Mouse (Mus musculus): Measurements from ENCODE around the gene Lmln. TPM values are rescaled to one million over a fixed set of nuclear protein-coding genes. Genes with fewer than 3 reads are reported as not detected.
"Not testable (repeated sequence)": the region's sequence is repeated elsewhere in the genome, so short reads cannot be mapped to it uniquely, and the experiment has no call there.

Gene Lmln
- polyA plus RNA-seq, 1 experiment: 1.3 TPM

DNA sequence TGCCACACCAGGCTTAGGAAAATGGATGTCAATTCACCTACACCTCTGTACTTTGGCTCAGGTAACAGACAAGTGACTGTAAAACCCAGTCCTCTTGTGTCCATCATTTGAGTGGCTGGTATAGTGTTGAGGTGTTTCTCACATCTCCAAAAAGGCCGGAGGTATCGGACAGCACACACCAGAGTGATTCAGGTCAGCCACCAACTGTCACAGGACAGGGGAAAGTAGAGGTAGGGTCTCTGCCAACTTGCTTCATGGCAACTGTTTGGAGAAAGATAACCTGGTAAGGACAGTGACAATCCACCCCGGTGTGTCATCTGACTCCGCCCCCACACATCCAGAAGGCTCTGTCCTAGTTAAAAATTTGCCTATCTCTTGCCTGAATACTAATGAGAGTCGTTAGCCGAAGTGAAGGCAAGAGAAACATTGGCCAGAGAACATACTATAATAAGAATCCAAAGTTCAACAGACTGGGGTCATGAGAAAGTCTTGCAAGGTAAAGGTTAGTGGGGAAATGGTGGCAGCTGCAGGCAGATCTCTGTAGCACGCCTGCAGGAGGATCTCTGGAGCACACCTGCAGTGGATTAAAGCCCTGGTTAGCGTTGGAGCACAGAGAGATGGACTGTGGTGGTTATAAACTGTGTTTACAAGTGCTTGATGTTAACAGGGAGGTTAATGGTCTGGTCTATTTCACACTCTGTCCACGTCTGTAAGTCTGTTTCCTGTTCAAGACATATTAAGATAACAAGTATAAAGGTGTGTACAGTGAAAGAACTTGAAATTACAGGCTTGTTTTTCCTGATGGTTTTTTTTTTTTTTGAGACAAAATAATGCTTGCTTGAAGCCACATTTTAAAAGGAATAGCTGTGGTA is 108.6 kb downstream of the Lmln start:
- DNase-seq (ENCODE audit: low read depth in 1 of 2, low spot score in 2 of 2): no peak
- no peaks in the 10 kb centered on the region for H3K4me1 ChIP-seq (ENCODE audit: control insufficient read depth, insufficient read depth, insufficient read length)
- TF ChIP-seq POLR2A (IDR thresholded peaks at IDR 0.05; ENCODE audit: low read depth, low read length): no peak
- no peak for TF ChIP-seq CTCF (IDR thresholded peaks at IDR 0.05; ENCODE audit: extremely low read depth, insufficient read depth, insufficient read length, insufficient replicate concordance)
- H3K4me3 ChIP-seq (ENCODE audit: extremely low read depth, insufficient read depth, insufficient read length): no peak overlapping the region
- H3K36me3 ChIP-seq (ENCODE audit: control insufficient read depth, insufficient read depth, low read length): no peaks in the 10 kb centered on the region
- H3K27me3 ChIP-seq (ENCODE audit: control insufficient read depth, insufficient read depth, low read length): no peaks in the 10 kb centered on the region
- 78% methylated on average over 9 of the region's 9 CpGs for WGBS
- no peak overlapping the region for H3K27ac ChIP-seq (ENCODE audit: insufficient read depth, low read length)

DNA sequence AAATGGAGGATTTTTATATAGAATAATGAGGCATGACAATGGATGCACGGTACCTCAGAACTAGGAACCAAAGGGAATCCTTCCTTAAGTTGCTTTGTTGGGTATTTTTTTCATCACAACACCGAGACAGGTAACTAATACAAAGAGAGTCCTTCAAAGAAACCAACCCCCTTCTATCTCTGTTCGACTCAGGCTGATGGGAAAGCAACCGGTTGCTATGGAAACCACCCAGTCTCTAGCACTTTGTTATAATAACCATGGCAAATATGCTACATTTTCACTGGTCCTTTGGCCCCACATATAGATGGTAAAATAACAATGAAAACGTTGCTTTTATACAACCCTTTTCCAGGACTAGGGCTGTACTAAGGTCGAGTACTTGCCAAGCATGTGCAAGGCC is 109.5 kb downstream of the Lmln start:
- TF ChIP-seq CTCF (IDR thresholded peaks at IDR 0.05; ENCODE audit: extremely low read depth, insufficient read depth, insufficient read length, insufficient replicate concordance) (no peak), POLR2A (IDR thresholded peaks at IDR 0.05; ENCODE audit: low read depth, low read length) (no peak)
- WGBS: 87% methylated on average over 6 of the region's 6 CpGs
- H3K4me3 ChIP-seq (ENCODE audit: extremely low read depth, insufficient read depth, insufficient read length): no peak overlapping the region
- H3K27ac ChIP-seq (ENCODE audit: insufficient read depth, low read length): no peak overlapping the region
- DNase-seq (ENCODE audit: low read depth in 1 of 2, low spot score in 2 of 2): no peak
- H3K27me3 ChIP-seq (ENCODE audit: control insufficient read depth, insufficient read depth, low read length): no peaks in the 10 kb centered on the region
- no peaks in the 10 kb centered on the region for H3K36me3 ChIP-seq (ENCODE audit: control insufficient read depth, insufficient read depth, low read length)
- H3K4me1 ChIP-seq (ENCODE audit: control insufficient read depth, insufficient read depth, insufficient read length): no peaks in the 10 kb centered on the region

DNA sequence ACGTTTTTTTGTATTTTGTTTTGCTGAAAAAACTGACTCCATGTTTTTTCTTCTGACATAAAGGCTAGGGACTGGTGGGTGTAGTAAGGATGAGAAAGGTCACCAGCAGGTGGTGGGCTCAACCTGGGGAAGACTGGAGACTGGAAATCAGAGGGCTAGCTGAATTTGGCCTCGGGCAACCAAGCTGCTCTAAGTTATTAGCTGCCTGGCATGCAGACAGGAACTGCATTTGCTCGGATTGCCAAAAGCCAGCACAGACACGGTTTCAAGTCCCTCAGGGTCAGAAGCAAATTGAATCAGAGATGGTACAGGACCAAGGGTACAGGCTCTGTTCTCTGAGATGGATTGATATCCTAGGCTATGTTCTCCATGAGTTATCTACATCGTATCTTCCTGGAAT is 110.8 kb downstream of the Lmln start:
- Histone ChIP-seq H3K4me1 (ENCODE audit: control insufficient read depth, insufficient read depth, insufficient read length) (peaks cover 1% of the 10 kb centered on the region; the same call in 1 of the 2 replicates), H3K36me3 (ENCODE audit: control insufficient read depth, insufficient read depth, low read length) (no peaks in the 10 kb centered on the region), H3K27me3 (ENCODE audit: control insufficient read depth, insufficient read depth, low read length) (no peaks in the 10 kb centered on the region), H3K27ac (ENCODE audit: insufficient read depth, low read length) (no peak overlapping the region), H3K4me3 (ENCODE audit: extremely low read depth, insufficient read depth, insufficient read length) (no peak overlapping the region)
- TF ChIP-seq CTCF (IDR thresholded peaks at IDR 0.05; ENCODE audit: extremely low read depth, insufficient read depth, insufficient read length, insufficient replicate concordance) (no peak), POLR2A (IDR thresholded peaks at IDR 0.05; ENCODE audit: low read depth, low read length) (no peak)
- WGBS: 81% methylated on average over 5 of the region's 5 CpGs
- no peak for DNase-seq (ENCODE audit: low read depth in 1 of 2, low spot score in 2 of 2)

DNA sequence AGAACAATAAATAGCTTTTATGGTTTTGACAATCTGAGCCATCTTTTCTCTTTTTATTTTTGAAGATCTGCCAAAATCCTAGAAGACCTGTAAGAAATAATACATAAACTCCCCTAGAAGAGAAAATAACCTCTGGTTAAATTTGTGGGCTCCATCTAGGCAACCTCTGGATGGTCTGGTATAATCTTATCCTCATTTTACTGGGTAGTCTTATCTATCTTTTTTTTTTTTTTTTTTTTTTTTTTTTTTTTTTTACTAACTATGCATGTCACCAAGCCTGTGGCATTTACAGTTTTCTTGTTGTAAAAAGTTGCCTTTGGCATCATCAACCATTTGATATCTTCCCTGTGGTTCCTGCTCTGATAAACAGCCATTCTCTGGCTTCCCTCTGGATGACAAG is 112.4 kb downstream of the Lmln start:
- TF ChIP-seq CTCF (IDR thresholded peaks at IDR 0.05; ENCODE audit: extremely low read depth, insufficient read depth, insufficient read length, insufficient replicate concordance) (no peak), POLR2A (IDR thresholded peaks at IDR 0.05; ENCODE audit: low read depth, low read length) (no peak)
- Histone ChIP-seq H3K36me3 (ENCODE audit: control insufficient read depth, insufficient read depth, low read length) (no peaks in the 10 kb centered on the region), H3K27ac (ENCODE audit: insufficient read depth, low read length) (no peak overlapping the region), H3K4me3 (ENCODE audit: extremely low read depth, insufficient read depth, insufficient read length) (no peak overlapping the region), H3K4me1 (ENCODE audit: control insufficient read depth, insufficient read depth, insufficient read length) (peaks cover 9% of the 10 kb centered on the region; the same call in 1 of the 2 replicates), H3K27me3 (ENCODE audit: control insufficient read depth, insufficient read depth, low read length) (no peaks in the 10 kb centered on the region)
- no peak for DNase-seq (ENCODE audit: low read depth in 1 of 2, low spot score in 2 of 2)

DNA sequence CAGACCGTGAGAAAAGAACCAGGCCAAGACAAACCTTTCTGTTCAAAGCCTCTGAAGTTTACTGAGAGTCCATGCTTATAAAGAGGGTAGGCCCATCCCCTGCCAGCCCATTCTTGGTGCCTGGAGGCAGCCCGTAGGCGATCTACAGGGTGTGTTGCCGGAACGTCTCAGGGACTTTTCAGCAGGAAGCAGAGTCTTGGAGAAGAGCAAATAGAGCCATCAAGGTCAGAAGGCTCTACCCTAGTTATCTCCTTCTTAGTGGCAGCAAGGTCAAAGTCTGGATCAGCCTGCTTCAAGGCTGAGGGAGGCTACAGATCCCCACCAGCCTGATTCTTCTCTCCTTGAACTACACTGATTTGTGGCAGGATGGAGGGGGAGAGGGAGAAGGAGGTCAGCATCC is 114.5 kb downstream of the Lmln start:
- not testable (repeated sequence) for H3K4me1 ChIP-seq (ENCODE audit: control insufficient read depth, insufficient read depth, insufficient read length); H3K36me3 ChIP-seq (ENCODE audit: control insufficient read depth, insufficient read depth, low read length); H3K27ac ChIP-seq (ENCODE audit: insufficient read depth, low read length); H3K4me3 ChIP-seq (ENCODE audit: extremely low read depth, insufficient read depth, insufficient read length); H3K27me3 ChIP-seq (ENCODE audit: control insufficient read depth, insufficient read depth, low read length); DNase-seq (ENCODE audit: low read depth in 1 of 2, low spot score in 2 of 2)
- 97% methylated on average over 5 of the region's 5 CpGs for WGBS

Other genes with a start within 250 kb of the Lmln start
- gene Fyttd1, start 185.0 kb upstream of the Lmln start, polyA plus RNA-seq (2012; rRNA removed): 3.7 and 4.1 TPM in 2 replicates
- 74.6 and 88.1 TPM in 2 replicates for gene Rubcn, start 184.8 kb upstream of the Lmln start, polyA plus RNA-seq (2012; rRNA removed)
- 16.9 and 20.1 TPM in 2 replicates for gene Lrch3, start 148.4 kb upstream of the Lmln start, polyA plus RNA-seq (2012; rRNA removed)
- gene Iqcg, start 6.3 kb upstream of the Lmln start, polyA plus RNA-seq (2012; rRNA removed): 0.02 and 0.05 TPM in 2 replicates
- 198 and 203 TPM in 2 replicates for gene Rpl35a, start 6.1 kb upstream of the Lmln start, polyA plus RNA-seq (2012; rRNA removed)
- gene Osbpl11, start 122.5 kb downstream of the Lmln start, polyA plus RNA-seq (2012; rRNA removed): 6.6 and 6.9 TPM in 2 replicates
- gene Snx4, start 188.9 kb downstream of the Lmln start, polyA plus RNA-seq (2012; rRNA removed): 7.2 and 7.9 TPM in 2 replicates